Mouse (Mus musculus) hindbrain, embryonic 16.5 days (tissue): ENCODE measurements around the gene Alpl. TPM values are rescaled to one million over a fixed set of nuclear protein-coding genes. Genes with fewer than 3 reads are reported as not detected.
A peak's percentile ranks its signal among the peaks of the same experiment; 100 is the strongest.

Source experiments
- ATAC-seq: fragments of 200-750 bp; cut with Nextera tagmentation; 2 replicates; pipeline ENCODE4 v1.8.0; 2017; ENCODE audit warnings: moderate TSS enrichment, moderate library complexity
- H3K27ac ChIP-seq: fragments of 300-500 bp; sonication (generic); 2 replicates; pipeline ENCODE4 v1.5.1; 2014; ENCODE audit warnings: low read depth, mild to moderate bottlenecking, control low read depth, low read length, moderate library complexity
- H3K27me3 ChIP-seq: fragments of 300-500 bp; sonication (generic); replicated peaks from 2 replicates; pipeline ENCODE4 v1.6.1; 2014; ENCODE audit warnings: low read length; ENCODE audit not compliant: control insufficient read depth, insufficient read depth
- H3K36me3 ChIP-seq: fragments of 300-500 bp; sonication (generic); 2 replicates; pipeline ENCODE4 v1.6.1; 2014; ENCODE audit warnings: mild to moderate bottlenecking, low read length, moderate library complexity, mixed read lengths; ENCODE audit not compliant: control insufficient read depth, insufficient read depth
- H3K4me1 ChIP-seq: fragments of 300-500 bp; sonication (generic); 2 replicates; pipeline ENCODE4 v1.6.1; 2014; ENCODE audit warnings: low read depth, low read length; ENCODE audit not compliant: control insufficient read depth, insufficient read depth
- H3K4me2 ChIP-seq: fragments of 300-500 bp; sonication (generic); 2 replicates; pipeline ENCODE4 v1.6.1; 2014; ENCODE audit warnings: mild to moderate bottlenecking, low read length, control low read depth, moderate library complexity
- H3K4me3 ChIP-seq: fragments of 300-500 bp; sonication (generic); 2 replicates; pipeline ENCODE4 v1.5.1; 2014; ENCODE audit warnings: mild to moderate bottlenecking, low read length, control low read depth, moderate library complexity
- H3K9ac ChIP-seq: fragments of 300-500 bp; sonication (generic); 2 replicates; pipeline ENCODE4 v1.6.1; 2014; ENCODE audit warnings: low read depth, mild to moderate bottlenecking, control low read depth, low read length, moderate library complexity
- H3K9me3 ChIP-seq: fragments of 300-500 bp; sonication (generic); 2 replicates; pipeline ENCODE4 v1.6.1; 2014; ENCODE audit warnings: mild to moderate bottlenecking, low read length, moderate library complexity; ENCODE audit not compliant: control insufficient read depth
- WGBS: fragments of 180-500 bp; shearing (Covaris S2); extraction: QIAGEN DNeasy Blood & Tissue Kit; methylation state at CpG from one replicate; pipeline ENCODE4 v1.1.7; 2014; 5-methylcytosine and 5-hydroxymethylcytosine counted together
- polyA plus RNA-seq: library from polyadenylated mRNA; unstranded; fragments of >200 nt; fragmentation: Nextera tagmentation; extraction: Ambion mirVana; gene quantifications from 2 replicates; pipeline ENCODE4 v1.2.1, GENCODE M21; 2015

The Alpl gene
- polyA plus RNA-seq, 1 experiment from 2014 or later, result 18.0 TPM

DNA sequence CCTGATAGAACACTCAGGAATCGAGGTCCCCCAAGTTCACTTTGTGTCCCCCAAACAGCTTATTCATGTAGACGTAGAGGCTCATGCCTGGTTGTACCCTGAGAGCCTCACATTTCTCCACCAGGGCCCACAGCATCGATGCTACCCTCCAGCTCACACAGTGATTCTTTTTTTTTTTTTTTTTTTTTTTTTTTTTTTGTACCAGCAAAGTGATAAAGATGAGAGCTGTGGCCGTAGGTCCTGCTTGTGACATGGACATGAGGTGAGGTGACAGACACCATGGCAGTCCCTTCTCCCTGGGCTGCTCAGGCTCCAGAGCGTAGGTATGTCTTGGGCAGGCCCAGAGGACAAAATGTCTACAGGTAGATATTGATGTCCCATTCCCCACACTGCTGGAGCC lies 5.2 kb downstream of the Alpl start:
- Histone ChIP-seq H3K27ac (no peak overlapping the region), H3K4me3 (no peak overlapping the region), H3K9ac (no peak overlapping the region), H3K4me1 (peaks cover 6% of the 10 kb centered on the region), H3K27me3 (peaks cover 6% of the 10 kb centered on the region; the same call in 1 of the 2 replicates), H3K4me2 (no peak overlapping the region), H3K36me3 (no peaks in the 10 kb centered on the region), H3K9me3 (no peaks in the 10 kb centered on the region)
- WGBS, result 90% methylated on average over 5 of the region's 5 CpGs
- no peak for ATAC-seq

GRCm38 (mm10) chr4:137788511-137789049 lies 7.6 kb downstream of the Alpl start:
- H3K27ac ChIP-seq, result no peak overlapping the region
- ATAC-seq, result no peak

GRCm38 (mm10) chr4:137787589-137788289 lies 8.4 kb downstream of the Alpl start:
- H3K4me2 ChIP-seq, result no peak overlapping the region
- H3K27me3 ChIP-seq, result no peaks in the 10 kb centered on the region; the same call in 1 of the 2 replicates
- H3K4me1 ChIP-seq, result peaks cover 10% of the 10 kb centered on the region
- H3K4me3 ChIP-seq, result no peak overlapping the region
- 75% methylated on average over 7 of the region's 7 CpGs for WGBS
- H3K9me3 ChIP-seq, result no peaks in the 10 kb centered on the region
- H3K36me3 ChIP-seq, result no peaks in the 10 kb centered on the region
- no peak for ATAC-seq
- no peak overlapping the region for H3K27ac ChIP-seq
- no peak overlapping the region for H3K9ac ChIP-seq

More at GRCm38 (mm10) chr4:137788511-137789049, 7.6 kb downstream of the Alpl start:
- peaks cover 10% of the 10 kb centered on the region; the same call in 1 of the 2 replicates for H3K4me1 ChIP-seq
- no peaks in the 10 kb centered on the region for H3K9me3 ChIP-seq
- H3K4me2 ChIP-seq, result no peak overlapping the region
- no peaks in the 10 kb centered on the region; the same call in 1 of the 2 replicates for H3K27me3 ChIP-seq
- no peak overlapping the region for H3K4me3 ChIP-seq
- 36% methylated on average over 7 of the region's 7 CpGs for WGBS
- H3K36me3 ChIP-seq, result no peaks in the 10 kb centered on the region
- H3K9ac ChIP-seq, result no peak overlapping the region

- no peaks in the 10 kb centered on the region for H3K36me3 ChIP-seq
- H3K27me3 ChIP-seq, result no peaks in the 10 kb centered on the region; the same call in 1 of the 2 replicates
- WGBS, result 89% methylated on average over 6 of the region's 6 CpGs
- no peak overlapping the region for H3K4me2 ChIP-seq
- H3K4me1 ChIP-seq, result peaks cover 10% of the 10 kb centered on the region
- H3K27ac ChIP-seq, result no peak overlapping the region
- no peaks in the 10 kb centered on the region for H3K9me3 ChIP-seq
- H3K9ac ChIP-seq, result no peak overlapping the region
- no peak overlapping the region for H3K4me3 ChIP-seq
- ATAC-seq, result no peak
These were observed 9.7 kb downstream of the Alpl start for GRCm38 (mm10) chr4:137786488-137786887.

DNA sequence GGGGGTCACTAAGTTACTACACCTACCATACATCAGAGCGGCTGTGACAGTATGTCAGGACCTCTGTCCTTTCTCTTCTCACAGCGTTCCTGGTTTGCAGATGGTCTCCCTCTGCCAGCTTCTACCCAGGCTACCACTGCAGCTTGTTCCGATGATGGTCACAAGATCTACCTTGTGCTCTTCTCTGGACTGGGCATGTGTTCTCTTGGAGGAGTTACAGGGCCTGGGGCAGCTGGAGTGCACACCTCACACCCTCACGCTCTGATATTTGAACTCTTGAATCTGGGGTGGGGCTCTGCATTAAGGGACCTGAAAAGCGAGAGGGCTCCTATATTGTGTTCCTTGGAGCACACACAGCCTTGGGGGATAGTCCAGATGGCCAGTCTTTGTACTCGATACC lies 10.9 kb downstream of the Alpl start:
- no peak for ATAC-seq
- no peak overlapping the region for H3K4me2 ChIP-seq
- 81% methylated on average over 6 of the region's 6 CpGs for WGBS

DNA sequence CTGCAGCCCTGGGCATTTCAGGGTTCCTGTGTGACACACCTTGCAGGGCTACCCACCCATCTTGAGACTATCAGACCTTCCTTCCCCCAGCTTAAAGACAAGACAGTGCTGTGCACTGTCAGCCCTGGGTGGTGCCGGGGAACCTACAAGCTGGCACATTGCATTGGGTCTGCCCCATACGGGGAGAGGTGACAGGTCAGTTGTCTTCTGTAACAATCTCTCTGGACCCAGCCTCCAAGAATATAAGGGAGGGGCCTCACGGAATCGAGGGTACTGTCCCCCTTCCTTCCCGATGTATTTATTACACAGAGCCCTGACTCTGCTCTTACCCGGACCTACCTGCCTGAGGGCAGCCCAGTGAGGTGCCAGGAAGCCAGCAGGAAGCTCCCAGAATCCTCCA lies 11.4 kb downstream of the Alpl start:
- no peaks in the 10 kb centered on the region; the same call in 1 of the 2 replicates for H3K27me3 ChIP-seq
- no peak overlapping the region for H3K4me2 ChIP-seq
- 76% methylated on average over 6 of the region's 6 CpGs for WGBS
- H3K27ac ChIP-seq, result no peak overlapping the region
- peaks cover 10% of the 10 kb centered on the region for H3K4me1 ChIP-seq
- ATAC-seq, result no peak
- no peak overlapping the region for H3K9ac ChIP-seq
- H3K36me3 ChIP-seq, result no peaks in the 10 kb centered on the region
- H3K9me3 ChIP-seq, result no peaks in the 10 kb centered on the region
- no peak overlapping the region for H3K4me3 ChIP-seq

More for the DNA sequence above, 10.9 kb downstream of the Alpl start:
- H3K4me1 ChIP-seq, result peaks cover 10% of the 10 kb centered on the region
- no peak overlapping the region for H3K27ac ChIP-seq
- no peaks in the 10 kb centered on the region for H3K36me3 ChIP-seq
- no peak overlapping the region for H3K4me3 ChIP-seq
- H3K27me3 ChIP-seq, result no peaks in the 10 kb centered on the region; the same call in 1 of the 2 replicates
- no peak overlapping the region for H3K9ac ChIP-seq
- no peaks in the 10 kb centered on the region for H3K9me3 ChIP-seq

GRCm38 (mm10) chr4:137783541-137784191 lies 12.5 kb downstream of the Alpl start:
- Histone ChIP-seq H3K27ac (peak overlapping the region; percentile 51; the same call in 1 of the 2 replicates), H3K36me3 (no peaks in the 10 kb centered on the region), H3K9me3 (no peaks in the 10 kb centered on the region), H3K4me2 (no peak overlapping the region), H3K4me3 (no peak overlapping the region), H3K27me3 (no peaks in the 10 kb centered on the region; the same call in 1 of the 2 replicates), H3K4me1 (peaks cover 10% of the 10 kb centered on the region), H3K9ac (no peak overlapping the region)
- 28% methylated on average over 9 of the region's 9 CpGs for WGBS
- ATAC-seq, result peak; percentile 85

- Histone ChIP-seq H3K4me2 (no peak overlapping the region), H3K9ac (no peak overlapping the region), H3K4me1 (peaks cover 10% of the 10 kb centered on the region), H3K9me3 (no peaks in the 10 kb centered on the region), H3K36me3 (no peaks in the 10 kb centered on the region), H3K27me3 (no peaks in the 10 kb centered on the region; the same call in 1 of the 2 replicates), H3K4me3 (no peak overlapping the region), H3K27ac (no peak overlapping the region)
- WGBS, result 79% methylated on average over 5 of the region's 5 CpGs
- no peak for ATAC-seq
These were observed 14.2 kb downstream of the Alpl start for GRCm38 (mm10) chr4:137781949-137782348.

DNA sequence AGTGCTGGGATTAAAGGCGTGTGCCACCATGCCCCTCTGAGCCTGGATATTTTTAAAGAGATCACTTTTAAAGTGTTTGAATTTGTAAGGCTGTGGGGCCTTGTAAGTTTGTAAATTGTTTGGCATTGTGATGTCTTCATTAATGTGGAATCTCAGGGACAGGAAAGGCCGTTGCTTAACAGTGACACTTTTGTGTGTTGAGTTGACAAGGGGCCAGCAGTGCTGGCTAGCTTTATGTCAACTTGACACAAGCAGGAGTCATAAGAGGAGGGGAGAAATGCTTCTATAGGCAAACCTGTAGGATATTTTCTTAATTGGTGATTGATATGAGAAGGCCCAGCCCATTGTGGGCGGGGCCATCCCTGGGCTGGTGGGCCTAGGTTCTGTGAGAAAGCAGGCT lies 15.2 kb downstream of the Alpl start:
- H3K4me3 ChIP-seq, result no peak overlapping the region
- H3K9me3 ChIP-seq, result no peaks in the 10 kb centered on the region
- H3K36me3 ChIP-seq, result no peaks in the 10 kb centered on the region
- 75% methylated on average over 3 of the region's 3 CpGs for WGBS
- H3K4me1 ChIP-seq, result peaks cover 10% of the 10 kb centered on the region
- no peak overlapping the region for H3K4me2 ChIP-seq
- no peak overlapping the region for H3K27ac ChIP-seq
- ATAC-seq, result no peak
- H3K9ac ChIP-seq, result no peak overlapping the region
- no peaks in the 10 kb centered on the region; the same call in 1 of the 2 replicates for H3K27me3 ChIP-seq
